Mouse (Mus musculus): Measurements from ENCODE around the gene Sirt5. TPM values are rescaled to one million over a fixed set of nuclear protein-coding genes. Genes with fewer than 3 reads are reported as not detected.

Sirt5 gene
- 19.6 and 21.5 TPM in 2 replicates for polyA plus RNA-seq (2015; fragmentation: Nextera tagmentation; extraction: Ambion mirVana)

GRCm38 (mm10) chr13:43364985-43365824 lies at the start of gene Sirt5:
TSS of gene Sirt5 (plus strand) at chr13:43365496.
- peak within 1 kb of the TSS; percentile 68 for H3K9ac ChIP-seq
- no peaks in the 10 kb centered on the region for H3K36me3 ChIP-seq
- no peaks in the 10 kb centered on the region for H3K9me3 ChIP-seq (replicated peaks)
- peak within 1 kb of the TSS; percentile 87 for H3K4me2 ChIP-seq
- H3K27me3 ChIP-seq: no peaks in the 10 kb centered on the region
- H3K27ac ChIP-seq: peak within 1 kb of the TSS; percentile 73
- peak; percentile 94 for ATAC-seq (replicated peaks; ENCODE audit: low FRiP score)
- H3K4me1 ChIP-seq: peaks cover 13% of the 10 kb centered on the region
- H3K4me3 ChIP-seq (replicated peaks): peak within 1 kb of the TSS; percentile 66
- WGBS: 15% methylated on average over 42 of the region's 42 CpGs

GRCm38 (mm10) chr13:43317411-43317810 lies 47.9 kb upstream of the Sirt5 start:
- ATAC-seq (replicated peaks; ENCODE audit: low FRiP score): no peak
- H3K9ac ChIP-seq: no peak overlapping the region
- H3K27me3 ChIP-seq: no peaks in the 10 kb centered on the region
- no peaks in the 10 kb centered on the region for H3K4me1 ChIP-seq
- no peak overlapping the region for H3K4me3 ChIP-seq (replicated peaks)
- 68% methylated on average over 5 of the region's 5 CpGs for WGBS
- no peaks in the 10 kb centered on the region for H3K36me3 ChIP-seq
- no peak overlapping the region for H3K4me2 ChIP-seq
- H3K9me3 ChIP-seq (replicated peaks): no peaks in the 10 kb centered on the region
- H3K27ac ChIP-seq: no peak overlapping the region

GRCm38 (mm10) chr13:43319396-43319795 lies 45.9 kb upstream of the Sirt5 start:
- H3K9ac ChIP-seq: no peak overlapping the region
- WGBS: 71% methylated on average over 3 of the region's 3 CpGs
- no peak overlapping the region for H3K4me2 ChIP-seq
- H3K27me3 ChIP-seq: no peaks in the 10 kb centered on the region
- no peaks in the 10 kb centered on the region for H3K36me3 ChIP-seq
- no peaks in the 10 kb centered on the region for H3K9me3 ChIP-seq (replicated peaks)
- no peak overlapping the region for H3K27ac ChIP-seq
- no peak overlapping the region for H3K4me3 ChIP-seq (replicated peaks)
- H3K4me1 ChIP-seq: no peaks in the 10 kb centered on the region
- ATAC-seq (replicated peaks; ENCODE audit: low FRiP score): no peak

GRCm38 (mm10) chr13:43321492-43321891 lies 43.8 kb upstream of the Sirt5 start:
- Histone ChIP-seq H3K4me1 (no peaks in the 10 kb centered on the region), H3K4me2 (no peak overlapping the region), H3K27me3 (no peaks in the 10 kb centered on the region), H3K9me3 (replicated peaks) (no peaks in the 10 kb centered on the region), H3K4me3 (replicated peaks) (no peak overlapping the region), H3K36me3 (no peaks in the 10 kb centered on the region), H3K27ac (no peak overlapping the region), H3K9ac (no peak overlapping the region)
- WGBS: 76% methylated on average over 2 of the region's 2 CpGs
- no peak for ATAC-seq (replicated peaks; ENCODE audit: low FRiP score)

GRCm38 (mm10) chr13:43325427-43325826 lies 39.9 kb upstream of the Sirt5 start:
- H3K36me3 ChIP-seq: no peaks in the 10 kb centered on the region
- no peaks in the 10 kb centered on the region for H3K4me1 ChIP-seq
- WGBS: 75% methylated on average over 1 of the region's 1 CpGs
- H3K9me3 ChIP-seq (replicated peaks): no peaks in the 10 kb centered on the region
- no peak overlapping the region for H3K9ac ChIP-seq
- H3K4me2 ChIP-seq: no peak overlapping the region
- no peak for ATAC-seq (replicated peaks; ENCODE audit: low FRiP score)
- H3K4me3 ChIP-seq (replicated peaks): no peak overlapping the region
- H3K27ac ChIP-seq: no peak overlapping the region
- no peaks in the 10 kb centered on the region for H3K27me3 ChIP-seq

- 36% methylated on average over 11 of the region's 11 CpGs for WGBS
These were observed 33.4 kb upstream of the Sirt5 start for GRCm38 (mm10) chr13:43331721-43332444.

GRCm38 (mm10) chr13:43332591-43332990 lies 32.7 kb upstream of the Sirt5 start:
- H3K9ac ChIP-seq: no peak overlapping the region

More at GRCm38 (mm10) chr13:43331721-43332444, 33.4 kb upstream of the Sirt5 start:
- ATAC-seq (replicated peaks; ENCODE audit: low FRiP score): no peak; the same call in 1 of the 2 replicates
- Histone ChIP-seq H3K36me3 (no peaks in the 10 kb centered on the region), H3K4me1 (peaks cover 8% of the 10 kb centered on the region; the same call in 1 of the 2 replicates), H3K9me3 (replicated peaks) (no peaks in the 10 kb centered on the region), H3K4me3 (replicated peaks) (no peak overlapping the region), H3K9ac (no peak overlapping the region), H3K27ac (0 out of 2 replicates have a peak overlapping the region, but pooled peaks have one; percentile 18), H3K27me3 (no peaks in the 10 kb centered on the region), H3K4me2 (no peak overlapping the region)

GRCm38 (mm10) chr13:43336425-43337221 lies 28.7 kb upstream of the Sirt5 start:
- no peak overlapping the region for H3K9ac ChIP-seq
- H3K27ac ChIP-seq: 0 out of 2 replicates have a peak overlapping the region, but pooled peaks have one; percentile 10
- WGBS: 48% methylated on average over 12 of the region's 12 CpGs
- peaks cover 16% of the 10 kb centered on the region; the same call in 1 of the 2 replicates for H3K4me1 ChIP-seq
- H3K4me3 ChIP-seq (replicated peaks): no peak overlapping the region
- H3K9me3 ChIP-seq (replicated peaks): no peaks in the 10 kb centered on the region
- H3K4me2 ChIP-seq: no peak overlapping the region
- H3K27me3 ChIP-seq: no peaks in the 10 kb centered on the region
- no peaks in the 10 kb centered on the region for H3K36me3 ChIP-seq
- ATAC-seq (replicated peaks; ENCODE audit: low FRiP score): no peak

More at GRCm38 (mm10) chr13:43332591-43332990, 32.7 kb upstream of the Sirt5 start:
- 45% methylated on average over 7 of the region's 7 CpGs for WGBS
- Histone ChIP-seq H3K36me3 (no peaks in the 10 kb centered on the region), H3K4me1 (peaks cover 11% of the 10 kb centered on the region; the same call in 1 of the 2 replicates), H3K4me3 (replicated peaks) (no peak overlapping the region), H3K4me2 (no peak overlapping the region), H3K27ac (no peak overlapping the region), H3K9me3 (replicated peaks) (no peaks in the 10 kb centered on the region), H3K27me3 (no peaks in the 10 kb centered on the region)
- no peak for ATAC-seq (replicated peaks; ENCODE audit: low FRiP score)

- Histone ChIP-seq H3K27ac (0 out of 2 replicates have a peak overlapping the region, but pooled peaks have one; percentile 13), H3K4me2 (no peak overlapping the region), H3K36me3 (no peaks in the 10 kb centered on the region), H3K4me3 (replicated peaks) (no peak overlapping the region), H3K4me1 (peaks cover 16% of the 10 kb centered on the region; the same call in 1 of the 2 replicates), H3K9ac (no peak overlapping the region), H3K9me3 (replicated peaks) (no peaks in the 10 kb centered on the region), H3K27me3 (no peaks in the 10 kb centered on the region)
- no peak for ATAC-seq (replicated peaks; ENCODE audit: low FRiP score)
- WGBS: 84% methylated on average over 8 of the region's 8 CpGs
These were observed 27.3 kb upstream of the Sirt5 start for GRCm38 (mm10) chr13:43338001-43338400.

- Histone ChIP-seq H3K9me3 (replicated peaks) (no peaks in the 10 kb centered on the region), H3K27ac (0 out of 2 replicates have a peak overlapping the region, but pooled peaks have one; percentile 13), H3K9ac (no peak overlapping the region), H3K4me2 (no peak overlapping the region), H3K4me1 (peaks cover 16% of the 10 kb centered on the region; the same call in 1 of the 2 replicates), H3K27me3 (no peaks in the 10 kb centered on the region), H3K36me3 (no peaks in the 10 kb centered on the region), H3K4me3 (replicated peaks) (no peak overlapping the region)
- no peak for ATAC-seq (replicated peaks; ENCODE audit: low FRiP score)
- WGBS: 57% methylated on average over 4 of the region's 4 CpGs
These were observed 26.7 kb upstream of the Sirt5 start for GRCm38 (mm10) chr13:43338632-43339031.

- H3K27me3 ChIP-seq: no peaks in the 10 kb centered on the region
- H3K9ac ChIP-seq: no peak overlapping the region
- no peak overlapping the region for H3K4me3 ChIP-seq (replicated peaks)
- H3K27ac ChIP-seq: no peak overlapping the region
- H3K36me3 ChIP-seq: no peaks in the 10 kb centered on the region
- ATAC-seq (replicated peaks; ENCODE audit: low FRiP score): no peak
- H3K4me1 ChIP-seq: no peaks in the 10 kb centered on the region
- H3K9me3 ChIP-seq (replicated peaks): no peaks in the 10 kb centered on the region
- no peak overlapping the region for H3K4me2 ChIP-seq
These were observed 18.5 kb upstream of the Sirt5 start for GRCm38 (mm10) chr13:43346825-43347224.
